Mouse (Mus musculus) hindbrain, embryonic 15.5 days (tissue): ENCODE measurements at regions not wholly inside any gene's neighbourhood (a gene's known extent, or its start where the extent isn't known, plus 50 kb on each side); places are given as distances from the start of the nearest gene placed in this dataset.

Experiments used
- ATAC-seq: fragments of 200-750 bp; cut with Nextera tagmentation; 2 replicates; pipeline ENCODE4 v1.8.0; 2017; ENCODE audit warnings: low read depth, moderate number of reproducible peaks, moderate TSS enrichment; ENCODE audit not compliant: low FRiP score
- H3K27ac ChIP-seq: fragments of 300-500 bp; sonication (generic); replicated peaks from 2 replicates; pipeline ENCODE4 v1.5.1; 2015; ENCODE audit warnings: mild to moderate bottlenecking, inconsistent platforms
- H3K27me3 ChIP-seq: fragments of 300-500 bp; sonication (generic); 2 replicates; pipeline ENCODE4 v1.6.1; 2015; ENCODE audit warnings: control low read depth, inconsistent platforms
- H3K36me3 ChIP-seq: fragments of 300-500 bp; sonication (generic); 2 replicates; pipeline ENCODE4 v1.6.1; 2015; ENCODE audit warnings: control low read depth, inconsistent platforms
- H3K4me1 ChIP-seq: fragments of 300-500 bp; sonication (generic); replicated peaks from 2 replicates; pipeline ENCODE4 v1.6.1; 2015; ENCODE audit warnings: control low read depth, inconsistent platforms
- H3K4me2 ChIP-seq: fragments of 300-500 bp; sonication (generic); 2 replicates; pipeline ENCODE4 v1.6.1; 2015; ENCODE audit warnings: moderate library complexity, mild to moderate bottlenecking, inconsistent platforms
- H3K4me3 ChIP-seq: fragments of 300-500 bp; sonication (generic); 2 replicates; pipeline ENCODE4 v1.5.1; 2015; ENCODE audit warnings: mild to moderate bottlenecking, inconsistent platforms
- H3K9ac ChIP-seq: fragments of 300-500 bp; sonication (generic); 2 replicates; pipeline ENCODE4 v1.6.1; 2015; ENCODE audit warnings: inconsistent platforms
- H3K9me3 ChIP-seq: fragments of 300-500 bp; sonication (generic); 2 replicates; pipeline ENCODE4 v1.6.1; 2016; ENCODE audit warnings: control low read depth, inconsistent platforms
- WGBS: fragments of 180-500 bp; shearing (Covaris S2); methylation state at CpG from one replicate; pipeline ENCODE4 v1.1.7; 2015; 5-methylcytosine and 5-hydroxymethylcytosine counted together

DNA sequence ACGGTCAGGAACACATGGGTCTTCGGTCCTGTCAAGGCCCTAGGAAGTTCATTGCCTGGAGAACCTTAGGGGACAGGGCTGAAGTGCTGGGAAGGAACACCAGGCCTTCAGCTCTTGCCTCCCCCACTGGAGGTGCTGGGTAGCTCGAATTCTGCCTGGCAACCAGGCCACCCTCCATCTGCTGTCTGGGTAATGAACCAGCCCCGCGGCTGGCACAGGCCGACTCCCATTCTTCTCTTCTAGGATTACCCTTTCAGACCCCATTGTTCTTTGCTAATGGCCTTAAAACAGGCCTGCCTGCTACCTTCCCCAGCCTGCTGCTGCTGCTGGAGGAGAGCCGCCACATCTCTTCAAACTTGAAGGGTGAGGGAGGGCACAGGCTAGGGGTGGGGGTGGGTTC, 71.2 kb downstream of the Gadd45g start:
- no peak overlapping the region for H3K4me3 ChIP-seq
- peak; percentile 21 for ATAC-seq
- 0 out of 2 replicates have a peak, but pooled peaks cover 5% of the 10 kb centered on the region for H3K27me3 ChIP-seq
- no peak overlapping the region for H3K9ac ChIP-seq
- H3K9me3 ChIP-seq, result no peaks in the 10 kb centered on the region
- whole genome bisulfite sequencing, result 31% methylated on average over 7 of the region's 7 CpGs
- H3K27ac ChIP-seq, result peak overlapping the region; percentile 68
- H3K36me3 ChIP-seq, result no peaks in the 10 kb centered on the region
- peaks cover 55% of the 10 kb centered on the region for H3K4me1 ChIP-seq
- H3K4me2 ChIP-seq, result no peak overlapping the region

DNA sequence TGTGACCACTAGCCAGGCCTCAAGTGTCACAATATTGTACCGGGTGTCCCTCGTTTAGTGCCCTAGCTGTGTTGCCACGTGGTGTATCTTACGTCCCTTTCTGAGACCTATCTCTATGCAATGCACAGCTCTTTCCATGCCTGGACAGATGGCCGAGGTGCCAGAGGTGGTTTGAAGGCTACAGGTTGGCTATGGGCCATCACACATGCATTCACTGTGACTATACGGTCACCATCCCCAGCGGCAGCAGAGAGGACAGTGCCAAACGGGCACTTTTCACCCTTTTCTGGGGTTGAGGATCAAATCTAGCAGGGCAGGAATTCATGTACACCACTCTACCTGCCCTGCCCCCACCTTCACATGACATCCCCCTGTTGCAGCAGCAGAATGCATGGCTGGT, 71.6 kb downstream of the Gadd45g start:
- WGBS, result 29% methylated on average over 8 of the region's 8 CpGs
- peaks cover 55% of the 10 kb centered on the region for H3K4me1 ChIP-seq
- H3K27me3 ChIP-seq, result 0 out of 2 replicates have a peak, but pooled peaks cover 5% of the 10 kb centered on the region
- no peak overlapping the region for H3K4me2 ChIP-seq
- H3K36me3 ChIP-seq, result no peaks in the 10 kb centered on the region
- H3K9me3 ChIP-seq, result no peaks in the 10 kb centered on the region
- H3K27ac ChIP-seq, result peak overlapping the region; percentile 68
- no peak overlapping the region for H3K4me3 ChIP-seq
- peak; percentile 1; the same call in 1 of the 2 replicates for ATAC-seq
- no peak overlapping the region for H3K9ac ChIP-seq

DNA sequence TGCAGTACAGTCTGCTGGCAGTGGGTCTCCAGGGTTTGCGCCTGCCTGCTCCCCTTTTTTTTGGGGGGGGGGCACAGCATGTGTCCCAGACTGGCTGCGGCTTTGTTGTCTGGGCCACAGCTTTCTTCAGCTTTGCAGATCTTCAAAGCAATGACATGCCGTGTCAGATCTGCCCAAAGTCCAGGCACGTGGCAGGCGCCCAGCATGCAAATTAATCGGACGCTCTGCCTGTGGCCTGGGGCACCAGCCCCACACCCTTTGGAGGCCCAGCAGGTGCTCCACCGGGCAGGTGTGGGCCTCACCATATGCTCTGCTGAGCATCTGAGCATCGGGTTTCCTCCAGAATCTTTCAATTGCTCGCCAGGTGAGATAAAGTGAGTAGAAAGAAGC, 72.3 kb downstream of the Gadd45g start:
- H3K36me3 ChIP-seq, result no peaks in the 10 kb centered on the region
- H3K9me3 ChIP-seq, result no peaks in the 10 kb centered on the region
- peak overlapping the region; percentile 68 for H3K27ac ChIP-seq
- H3K4me1 ChIP-seq, result peaks cover 55% of the 10 kb centered on the region
- 0 out of 2 replicates have a peak, but pooled peaks cover 5% of the 10 kb centered on the region for H3K27me3 ChIP-seq
- H3K9ac ChIP-seq, result no peak overlapping the region
- H3K4me3 ChIP-seq, result no peak overlapping the region
- ATAC-seq, result no peak
- H3K4me2 ChIP-seq, result no peak overlapping the region
- WGBS, result 15% methylated on average over 10 of the region's 10 CpGs

DNA sequence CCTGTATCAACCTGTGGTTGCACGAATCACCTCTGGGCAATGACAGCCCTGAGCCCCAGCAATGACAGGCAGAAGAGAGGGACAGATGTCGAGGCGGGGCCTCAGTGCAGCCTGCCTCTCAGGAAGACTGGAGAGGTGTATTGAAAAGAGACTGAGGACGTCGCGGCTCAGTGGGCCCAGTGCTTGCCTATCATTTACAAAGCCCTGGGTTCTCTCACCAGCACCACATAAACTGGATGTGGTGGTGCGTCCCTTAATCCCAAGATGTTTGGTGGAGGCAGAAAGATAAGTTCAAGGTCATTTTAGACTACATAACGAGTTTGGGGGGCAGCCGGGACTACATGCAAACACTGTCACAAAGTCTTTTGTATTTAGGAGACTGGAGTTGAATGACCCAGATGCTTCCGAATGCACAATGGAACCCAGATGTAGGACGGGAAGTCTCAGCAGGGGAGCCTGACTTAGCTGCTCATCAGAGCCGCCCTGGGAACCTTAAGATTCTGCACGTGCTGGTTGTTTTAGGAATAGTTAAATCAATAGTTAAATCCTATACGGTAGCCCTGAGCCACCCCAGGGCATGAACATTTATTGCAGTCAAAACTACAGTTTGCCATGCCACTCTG, 72.8 kb downstream of the Gadd45g start:
- Histone ChIP-seq H3K4me2 (no peak overlapping the region), H3K36me3 (no peaks in the 10 kb centered on the region), H3K4me1 (peaks cover 55% of the 10 kb centered on the region), H3K27me3 (0 out of 2 replicates have a peak, but pooled peaks cover 5% of the 10 kb centered on the region), H3K9me3 (no peaks in the 10 kb centered on the region), H3K9ac (no peak overlapping the region), H3K27ac (peak overlapping the region; percentile 68), H3K4me3 (no peak overlapping the region)
- no peak for ATAC-seq
- 8% methylated on average over 14 of the region's 14 CpGs for WGBS

DNA sequence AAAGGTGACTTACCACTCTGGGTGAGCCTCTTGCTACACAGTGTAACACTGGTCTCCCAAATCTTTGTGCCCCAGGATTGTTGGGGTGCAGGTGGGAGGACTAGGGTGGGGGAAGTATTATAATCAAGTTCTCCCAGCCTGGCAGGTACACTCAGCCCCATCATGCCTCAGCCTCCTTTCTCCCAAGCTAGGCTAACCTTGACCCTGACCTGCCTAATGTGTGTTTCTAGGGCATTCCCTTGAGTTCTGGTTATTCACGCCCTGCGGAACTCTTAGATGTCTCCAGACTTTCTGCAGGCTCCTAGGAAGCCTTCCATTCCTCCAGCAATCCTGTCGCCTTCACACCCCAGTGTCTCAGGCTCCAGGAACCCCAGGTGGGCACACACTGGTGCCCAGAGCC, 73.5 kb downstream of the Gadd45g start:
- Histone ChIP-seq H3K4me3 (no peak overlapping the region), H3K27ac (peak overlapping the region; percentile 68), H3K27me3 (0 out of 2 replicates have a peak, but pooled peaks cover 5% of the 10 kb centered on the region), H3K4me1 (peaks cover 55% of the 10 kb centered on the region), H3K36me3 (no peaks in the 10 kb centered on the region), H3K4me2 (no peak overlapping the region), H3K9me3 (no peaks in the 10 kb centered on the region), H3K9ac (no peak overlapping the region)
- 21% methylated on average over 3 of the region's 3 CpGs for WGBS
- no peak for ATAC-seq

DNA sequence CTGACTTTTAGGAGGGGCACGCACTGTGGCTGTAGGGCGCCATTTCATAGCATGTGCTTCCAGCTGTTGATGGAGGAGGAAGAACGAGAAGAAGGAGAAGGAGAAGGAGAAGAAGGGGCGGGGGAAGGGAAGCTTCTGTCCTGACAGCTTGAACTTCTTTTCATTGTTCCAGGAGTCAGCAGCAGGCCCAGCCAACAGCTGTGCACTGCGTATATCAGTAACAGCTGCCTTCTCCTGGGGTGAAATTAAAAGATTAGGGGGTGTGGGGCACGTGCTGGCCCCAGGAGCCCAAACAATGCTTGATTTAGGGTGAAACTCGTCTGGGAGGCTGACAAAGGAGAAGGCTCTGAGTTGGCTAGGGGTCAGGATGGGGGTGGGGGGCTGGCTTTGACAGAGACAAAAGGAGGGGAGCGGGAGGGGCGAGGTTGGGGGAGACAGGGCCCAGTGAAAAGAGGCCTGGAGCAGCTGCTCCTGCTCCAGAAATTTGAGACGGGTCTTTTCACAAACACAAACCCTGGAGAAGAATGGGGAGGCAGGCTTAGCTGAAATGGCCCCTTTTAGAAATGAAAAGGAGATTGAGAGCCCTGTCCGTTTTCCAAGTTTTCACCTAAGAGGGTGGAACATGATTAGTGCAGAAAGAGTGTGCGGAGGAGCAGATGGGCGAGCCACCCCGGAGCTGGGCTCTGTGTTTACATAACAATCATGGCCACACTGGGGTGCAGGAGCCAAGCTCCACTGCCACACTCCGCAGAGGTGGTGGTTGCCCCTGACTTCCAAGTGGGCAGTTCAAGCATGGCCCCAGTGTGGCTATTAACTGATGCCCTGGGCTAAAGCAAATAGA, 74.3 kb downstream of the Gadd45g start:
- Histone ChIP-seq H3K9me3 (no peaks in the 10 kb centered on the region), H3K9ac (no peak overlapping the region), H3K4me3 (no peak overlapping the region), H3K4me1 (peaks cover 55% of the 10 kb centered on the region), H3K27me3 (0 out of 2 replicates have a peak, but pooled peaks cover 5% of the 10 kb centered on the region), H3K27ac (peak overlapping the region; percentile 68), H3K36me3 (no peaks in the 10 kb centered on the region), H3K4me2 (no peak overlapping the region)
- 13% methylated on average over 15 of the region's 15 CpGs for WGBS
- ATAC-seq, result peak; percentile 75

DNA sequence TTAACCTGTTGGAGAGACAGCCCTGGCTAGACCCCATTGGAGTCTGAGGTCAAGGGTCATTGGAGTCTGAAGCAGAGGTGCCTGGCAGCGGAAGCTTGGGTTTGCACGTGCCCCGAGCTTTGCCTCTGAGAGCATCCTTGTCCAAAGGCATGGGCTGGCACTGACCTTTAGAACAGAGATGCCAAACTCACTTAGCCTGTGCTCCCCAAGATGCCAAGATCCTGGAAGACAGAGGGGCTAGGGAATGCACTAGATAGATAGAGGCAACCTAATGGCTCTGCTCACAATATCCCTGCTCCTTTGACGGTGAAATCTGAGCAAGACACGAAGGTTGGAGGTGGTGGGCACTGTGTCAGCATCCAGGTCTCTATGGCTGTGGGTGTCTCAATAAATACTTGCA, 75.1 kb downstream of the Gadd45g start:
- whole genome bisulfite sequencing, result 20% methylated on average over 5 of the region's 5 CpGs
- Histone ChIP-seq H3K27me3 (no peaks in the 10 kb centered on the region), H3K9ac (no peak overlapping the region), H3K4me1 (peaks cover 53% of the 10 kb centered on the region), H3K36me3 (no peaks in the 10 kb centered on the region), H3K9me3 (no peaks in the 10 kb centered on the region), H3K4me3 (no peak overlapping the region), H3K27ac (no peak overlapping the region), H3K4me2 (no peak overlapping the region)
- no peak for ATAC-seq

DNA sequence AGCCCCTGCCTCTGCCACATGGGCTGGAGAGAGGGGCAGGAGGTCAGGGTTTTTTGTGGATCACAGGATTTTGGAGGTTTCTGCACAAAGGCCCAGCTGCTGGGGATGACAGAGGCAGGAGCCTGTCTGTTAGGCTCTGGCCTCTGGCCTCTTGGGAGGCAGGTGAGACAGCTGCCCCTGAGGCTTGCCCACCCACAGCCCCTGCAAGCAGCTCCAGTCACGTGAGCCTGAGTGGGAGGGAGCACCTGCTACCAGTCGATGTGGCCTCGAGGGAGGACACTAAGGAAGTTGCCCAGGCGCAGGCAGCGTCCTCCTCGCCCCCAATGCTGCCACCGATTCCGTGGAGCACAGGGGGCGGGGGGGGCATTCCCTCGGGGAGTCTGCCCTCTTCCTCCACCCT, 80.3 kb downstream of the Gadd45g start:
- H3K4me1 ChIP-seq, result peaks cover 11% of the 10 kb centered on the region
- no peak overlapping the region for H3K4me3 ChIP-seq
- 31% methylated on average over 10 of the region's 10 CpGs for WGBS
- no peaks in the 10 kb centered on the region for H3K9me3 ChIP-seq
- no peak for ATAC-seq
- no peak overlapping the region for H3K9ac ChIP-seq
- H3K27ac ChIP-seq, result no peak overlapping the region
- no peak overlapping the region for H3K4me2 ChIP-seq
- H3K36me3 ChIP-seq, result no peaks in the 10 kb centered on the region
- H3K27me3 ChIP-seq, result no peaks in the 10 kb centered on the region

DNA sequence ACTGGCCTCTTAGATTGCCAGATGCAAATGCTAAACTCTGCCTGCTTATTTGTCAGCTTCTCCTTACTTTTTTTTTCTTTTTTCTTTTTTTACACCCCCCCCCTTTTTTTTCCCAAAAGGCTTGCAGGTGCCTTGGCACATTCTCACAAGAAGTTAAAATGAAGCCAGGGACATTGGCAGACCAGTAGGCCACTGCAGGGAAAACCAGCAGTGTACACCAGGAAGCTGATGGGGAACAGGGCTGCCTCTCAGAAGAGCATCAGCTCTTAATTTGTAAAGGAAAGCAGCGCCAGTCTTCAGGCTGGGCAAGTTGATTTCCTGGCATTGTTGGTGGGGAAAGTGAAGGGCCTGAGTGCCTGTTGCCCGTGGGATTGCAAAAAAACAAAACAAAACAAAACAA, 83.3 kb downstream of the Gadd45g start:
- Histone ChIP-seq H3K9me3 (no peaks in the 10 kb centered on the region), H3K36me3 (no peaks in the 10 kb centered on the region), H3K4me2 (no peak overlapping the region), H3K27ac (no peak overlapping the region), H3K9ac (no peak overlapping the region), H3K4me1 (peaks cover 10% of the 10 kb centered on the region), H3K4me3 (no peak overlapping the region), H3K27me3 (no peaks in the 10 kb centered on the region)
- ATAC-seq, result no peak
- WGBS, result 48% methylated on average over 2 of the region's 2 CpGs

DNA sequence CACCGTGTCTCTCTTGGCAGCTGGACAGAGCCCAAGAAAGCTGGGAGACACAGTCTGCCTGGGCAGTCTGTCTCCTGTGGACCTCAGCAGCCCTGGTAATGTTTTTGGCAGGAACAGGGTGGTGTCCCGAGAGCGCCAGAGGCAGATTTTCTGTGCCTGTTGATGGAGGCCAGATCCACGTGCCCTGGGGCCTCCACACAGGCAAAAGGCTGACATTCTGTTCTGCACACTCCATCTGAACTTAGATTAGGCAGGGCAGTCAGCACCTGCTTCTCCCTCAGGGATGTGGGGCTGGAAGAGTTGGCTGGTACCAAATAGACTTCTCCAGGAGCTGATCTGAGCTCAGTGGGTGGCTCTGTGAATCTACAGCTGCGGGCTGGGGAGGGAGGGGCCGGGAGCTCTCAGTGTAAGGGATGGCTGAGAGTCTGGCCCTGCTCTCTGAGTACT, 83.8 kb downstream of the Gadd45g start:
- Histone ChIP-seq H3K9me3 (no peaks in the 10 kb centered on the region), H3K27me3 (no peaks in the 10 kb centered on the region), H3K36me3 (no peaks in the 10 kb centered on the region), H3K27ac (no peak overlapping the region), H3K9ac (no peak overlapping the region), H3K4me1 (peaks cover 10% of the 10 kb centered on the region), H3K4me3 (no peak overlapping the region), H3K4me2 (no peak overlapping the region)
- WGBS, result 27% methylated on average over 6 of the region's 6 CpGs
- ATAC-seq, result peak; percentile 58

DNA sequence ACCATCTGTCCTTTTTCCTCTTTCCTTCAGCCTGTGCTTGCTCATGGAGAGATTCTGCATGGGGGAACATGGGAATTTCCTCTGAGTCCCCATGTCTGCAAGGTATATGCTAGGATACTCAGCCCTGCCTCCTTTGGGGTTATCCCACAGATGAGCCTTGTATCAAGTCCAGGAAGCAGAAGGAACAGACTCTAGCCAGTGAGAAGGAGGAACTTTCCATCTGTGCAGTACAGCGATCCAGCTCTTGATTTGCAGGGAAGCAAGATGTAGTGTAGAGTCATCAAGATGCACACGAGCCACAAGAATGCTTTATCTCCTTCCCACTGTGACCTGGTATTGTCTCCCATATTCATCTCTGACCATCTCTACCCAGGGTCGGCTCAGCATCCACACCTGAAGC, 84.5 kb downstream of the Gadd45g start:
- Histone ChIP-seq H3K4me3 (no peak overlapping the region), H3K27me3 (no peaks in the 10 kb centered on the region), H3K36me3 (no peaks in the 10 kb centered on the region), H3K27ac (no peak overlapping the region), H3K9me3 (no peaks in the 10 kb centered on the region), H3K9ac (no peak overlapping the region), H3K4me1 (peaks cover 10% of the 10 kb centered on the region), H3K4me2 (no peak overlapping the region)
- whole genome bisulfite sequencing, result 76% methylated on average over 3 of the region's 3 CpGs
- ATAC-seq, result no peak

DNA sequence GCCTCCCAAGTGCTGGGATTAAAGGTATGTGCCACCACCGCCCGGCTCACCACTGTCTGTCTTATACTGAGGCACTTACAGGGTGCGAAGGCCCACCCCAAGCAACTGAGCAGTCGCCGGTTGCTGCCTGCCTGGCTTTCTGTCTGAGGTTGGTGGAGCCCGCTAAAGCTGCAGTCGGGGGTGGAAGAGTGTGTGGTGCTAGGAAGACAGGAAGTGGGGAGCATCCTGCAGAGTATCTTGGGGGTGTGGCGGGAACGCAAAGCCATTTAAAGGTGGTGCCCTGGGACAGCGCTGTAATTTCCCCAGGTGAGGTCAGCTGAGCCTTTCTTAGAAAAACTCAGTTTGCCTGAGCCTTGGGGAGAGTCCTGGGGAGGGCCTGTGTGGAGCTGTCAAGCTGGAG, 89.3 kb downstream of the Gadd45g start:
- H3K4me1 ChIP-seq, result peaks cover 1% of the 10 kb centered on the region; the same call in 1 of the 2 replicates
- ATAC-seq, result no peak
- H3K27me3 ChIP-seq, result no peaks in the 10 kb centered on the region
- no peak overlapping the region for H3K4me3 ChIP-seq
- H3K4me2 ChIP-seq, result no peak overlapping the region
- WGBS, result 86% methylated on average over 10 of the region's 10 CpGs
- no peaks in the 10 kb centered on the region for H3K9me3 ChIP-seq
- no peaks in the 10 kb centered on the region for H3K36me3 ChIP-seq
- H3K9ac ChIP-seq, result no peak overlapping the region
- H3K27ac ChIP-seq, result no peak overlapping the region
